Mouse (Mus musculus) intestine, embryonic 16.5 days (tissue): Measurements from ENCODE around the gene Mpzl1. TPM values are rescaled to one million over a fixed set of nuclear protein-coding genes. Genes with fewer than 3 reads are reported as not detected.
A peak's percentile ranks its signal among the peaks of the same experiment; 100 is the strongest.

Experiments
- ATAC-seq: fragments of 200-750 bp; cut with Nextera tagmentation; 2 replicates; pipeline ENCODE4 v1.8.0; 2017; ENCODE audit warnings: moderate TSS enrichment, moderate library complexity
- H3K27ac ChIP-seq: fragments of 300-500 bp; sonication (generic); 2 replicates; pipeline ENCODE4 v1.5.1; 2014; ENCODE audit warnings: mild to moderate bottlenecking, low read length
- H3K27me3 ChIP-seq: fragments of 300-500 bp; sonication (generic); replicated peaks from 2 replicates; pipeline ENCODE4 v1.6.1; 2014; ENCODE audit warnings: low read length, control low read depth, mixed read lengths; ENCODE audit not compliant: control insufficient read depth, insufficient read depth
- H3K36me3 ChIP-seq: fragments of 300-500 bp; sonication (generic); 2 replicates; pipeline ENCODE4 v1.6.1; 2014; ENCODE audit warnings: low read length, control low read depth; ENCODE audit not compliant: control insufficient read depth, insufficient read depth
- H3K4me1 ChIP-seq: fragments of 300-500 bp; sonication (generic); 2 replicates; pipeline ENCODE4 v1.6.1; 2014; ENCODE audit warnings: low read length, control low read depth, mixed read lengths; ENCODE audit not compliant: control insufficient read depth, insufficient read depth
- H3K4me2 ChIP-seq: fragments of 300-500 bp; sonication (generic); 2 replicates; pipeline ENCODE4 v1.6.1; 2014; ENCODE audit warnings: low read depth, low read length, control low read depth
- H3K4me3 ChIP-seq: fragments of 300-500 bp; sonication (generic); 2 replicates; pipeline ENCODE4 v1.5.1; 2014; ENCODE audit warnings: mild to moderate bottlenecking, low read length
- H3K9ac ChIP-seq: fragments of 300-500 bp; sonication (generic); 2 replicates; pipeline ENCODE4 v1.6.1; 2014; ENCODE audit warnings: low read depth, low read length
- H3K9me3 ChIP-seq: fragments of 300-500 bp; sonication (generic); 2 replicates; pipeline ENCODE4 v1.6.1; 2016; ENCODE audit warnings: low read length, control low read depth; ENCODE audit not compliant: control insufficient read depth
- WGBS: fragments of 180-500 bp; shearing (Covaris S2); extraction: QIAGEN DNeasy Blood & Tissue Kit; methylation state at CpG from one replicate; pipeline ENCODE4 v1.1.7; 2014; 5-methylcytosine and 5-hydroxymethylcytosine counted together
- polyA plus RNA-seq: library from polyadenylated mRNA; unstranded; fragments of >200 nt; fragmentation: Nextera tagmentation; extraction: Ambion mirVana; gene quantifications from 2 replicates; pipeline ENCODE4 v1.2.1, GENCODE M21; 2015

The Mpzl1 gene
- polyA plus RNA-seq, 1 experiment from 2014 or later, result 110 TPM

DNA sequence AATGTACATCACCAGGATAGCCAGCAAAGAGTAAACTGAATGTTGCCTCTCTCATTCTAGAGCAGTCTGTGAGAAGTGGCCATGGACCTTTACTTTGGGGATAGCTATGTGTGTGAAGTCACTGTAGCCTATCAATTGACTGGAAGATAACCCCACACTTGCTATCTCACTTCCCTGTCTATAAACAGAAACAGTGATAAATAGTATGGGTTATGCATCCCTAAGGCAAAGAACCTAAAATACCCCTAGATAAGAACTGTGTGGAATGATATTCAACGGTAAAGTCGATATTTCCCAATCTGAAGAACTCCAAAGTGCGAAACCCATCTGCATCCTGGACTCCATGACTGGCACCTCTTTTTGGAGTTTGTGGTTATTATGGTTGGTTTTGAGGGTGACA, 53.1 kb downstream of the Mpzl1 start:
- H3K27ac ChIP-seq, result no peak overlapping the region
- H3K9me3 ChIP-seq, result no peaks in the 10 kb centered on the region
- no peaks in the 10 kb centered on the region for H3K36me3 ChIP-seq
- WGBS, result 91% methylated on average over 3 of the region's 3 CpGs
- no peak overlapping the region for H3K9ac ChIP-seq
- ATAC-seq, result no peak
- no peaks in the 10 kb centered on the region for H3K27me3 ChIP-seq
- H3K4me2 ChIP-seq, result no peak overlapping the region
- H3K4me1 ChIP-seq, result peaks cover 5% of the 10 kb centered on the region; the same call in 1 of the 2 replicates
- no peak overlapping the region for H3K4me3 ChIP-seq

DNA sequence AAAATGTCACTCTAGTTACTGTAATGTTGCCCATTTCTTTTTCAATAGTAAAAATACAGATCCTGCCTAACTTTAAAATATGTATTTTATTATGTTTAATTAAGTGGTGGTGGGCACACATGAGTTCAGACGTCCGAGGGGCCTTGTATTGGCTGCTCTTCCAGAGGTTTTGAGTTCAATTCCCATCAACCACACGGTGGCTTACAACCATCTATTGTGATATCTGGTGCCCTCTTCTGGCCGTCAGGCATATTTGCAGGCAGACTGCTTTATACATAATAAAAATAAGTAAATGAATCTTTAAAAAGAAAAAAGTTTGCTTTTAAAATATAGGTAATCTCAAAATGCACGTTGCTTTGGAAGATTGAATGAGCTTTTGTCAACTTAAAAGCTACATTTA, 55.0 kb downstream of the Mpzl1 start:
- no peak overlapping the region for H3K4me2 ChIP-seq
- no peaks in the 10 kb centered on the region for H3K36me3 ChIP-seq
- H3K9me3 ChIP-seq, result no peaks in the 10 kb centered on the region
- H3K4me1 ChIP-seq, result peaks cover 3% of the 10 kb centered on the region; the same call in 1 of the 2 replicates
- H3K4me3 ChIP-seq, result no peak overlapping the region
- no peak overlapping the region for H3K9ac ChIP-seq
- WGBS, result 58% methylated on average over 5 of the region's 5 CpGs
- H3K27ac ChIP-seq, result no peak overlapping the region
- H3K27me3 ChIP-seq, result no peaks in the 10 kb centered on the region
- ATAC-seq, result no peak

DNA sequence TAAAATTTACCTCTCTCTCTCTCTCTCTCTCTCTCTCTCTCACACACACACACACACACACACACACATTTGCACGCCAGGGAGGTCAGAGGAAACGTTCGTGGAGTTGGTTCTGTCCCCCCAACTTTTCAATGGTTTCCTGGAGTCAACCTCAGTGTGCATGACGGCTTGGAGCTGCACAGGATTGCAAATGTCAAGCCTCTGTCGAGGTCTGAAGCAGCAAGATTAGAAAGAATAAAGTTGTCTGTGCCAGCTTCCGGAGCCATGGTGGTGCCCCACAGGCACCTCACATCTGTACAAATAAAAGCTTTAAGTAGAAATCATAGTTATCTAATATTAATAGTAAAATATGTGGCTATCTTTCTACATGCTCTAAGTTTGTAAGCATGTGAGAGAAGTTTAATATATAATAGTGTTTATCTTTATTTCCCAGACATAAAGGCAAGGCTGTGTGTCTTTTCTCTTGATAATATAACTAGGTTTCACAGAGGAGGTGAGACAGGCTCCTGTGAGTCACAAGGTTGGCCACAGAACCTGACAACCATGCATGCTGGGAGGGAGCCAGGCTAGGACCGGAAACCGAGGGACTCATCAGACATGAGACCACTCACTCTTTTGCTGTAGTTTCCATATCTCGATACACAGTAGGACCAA, 57.8 kb downstream of the Mpzl1 start:
- no peak overlapping the region for H3K4me2 ChIP-seq
- H3K9me3 ChIP-seq, result no peaks in the 10 kb centered on the region
- ATAC-seq, result no peak
- 70% methylated on average over 9 of the region's 9 CpGs for WGBS
- H3K4me1 ChIP-seq, result peaks cover 3% of the 10 kb centered on the region; the same call in 1 of the 2 replicates
- no peak overlapping the region for H3K4me3 ChIP-seq
- H3K27ac ChIP-seq, result no peak overlapping the region
- no peak overlapping the region for H3K9ac ChIP-seq
- H3K36me3 ChIP-seq, result no peaks in the 10 kb centered on the region
- no peaks in the 10 kb centered on the region for H3K27me3 ChIP-seq

DNA sequence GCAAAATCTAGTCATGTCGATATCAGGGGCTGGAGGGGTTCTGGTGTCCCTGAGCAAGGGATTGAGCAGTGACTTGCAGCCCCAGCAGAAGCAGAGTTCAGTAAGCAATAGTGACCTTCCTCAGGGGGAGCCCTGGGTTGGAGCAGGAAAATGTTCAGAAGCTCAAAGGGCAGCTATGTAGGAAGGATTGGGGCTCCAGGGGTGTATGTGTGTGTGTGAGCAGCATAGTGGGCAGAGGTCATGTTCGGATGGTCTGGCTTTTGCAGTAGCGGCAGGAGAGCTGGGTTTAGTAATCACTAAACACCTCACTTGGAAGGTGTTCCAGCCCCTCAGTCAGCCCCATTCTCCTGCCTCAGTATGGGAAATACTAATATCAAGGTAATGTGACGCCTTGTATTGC, 58.3 kb downstream of the Mpzl1 start:
- H3K4me1 ChIP-seq, result peaks cover 3% of the 10 kb centered on the region; the same call in 1 of the 2 replicates
- no peaks in the 10 kb centered on the region for H3K36me3 ChIP-seq
- no peak overlapping the region for H3K4me2 ChIP-seq
- no peaks in the 10 kb centered on the region for H3K9me3 ChIP-seq
- peak; percentile 86 for ATAC-seq
- H3K4me3 ChIP-seq, result no peak overlapping the region
- H3K9ac ChIP-seq, result no peak overlapping the region
- H3K27me3 ChIP-seq, result no peaks in the 10 kb centered on the region
- WGBS, result 70% methylated on average over 4 of the region's 4 CpGs
- no peak overlapping the region for H3K27ac ChIP-seq

DNA sequence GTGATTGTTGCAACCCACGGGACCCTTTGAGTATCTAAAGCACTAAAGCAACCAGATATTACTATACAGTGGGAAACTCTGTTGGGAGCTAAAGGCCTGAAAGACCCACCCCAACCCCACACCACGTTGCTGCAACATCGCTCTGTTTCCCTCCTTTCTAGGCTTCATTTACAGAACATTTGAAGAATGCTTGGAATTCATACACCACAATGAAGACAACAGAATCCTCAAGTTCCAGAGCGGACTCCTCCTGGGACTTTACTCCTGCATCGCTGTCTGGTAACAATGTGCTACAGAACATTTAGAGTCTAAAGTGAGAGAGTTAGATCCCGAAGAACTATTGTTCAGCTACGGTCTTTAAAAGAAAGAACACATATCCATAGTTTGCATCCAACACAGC, 66.9 kb downstream of the Mpzl1 start:
- Histone ChIP-seq H3K27me3 (no peaks in the 10 kb centered on the region), H3K4me2 (no peak overlapping the region), H3K9ac (no peak overlapping the region), H3K27ac (no peak overlapping the region), H3K4me3 (no peak overlapping the region), H3K36me3 (no peaks in the 10 kb centered on the region), H3K9me3 (no peaks in the 10 kb centered on the region), H3K4me1 (no peaks in the 10 kb centered on the region)
- ATAC-seq, result no peak
- 77% methylated on average over 7 of the region's 7 CpGs for WGBS

DNA sequence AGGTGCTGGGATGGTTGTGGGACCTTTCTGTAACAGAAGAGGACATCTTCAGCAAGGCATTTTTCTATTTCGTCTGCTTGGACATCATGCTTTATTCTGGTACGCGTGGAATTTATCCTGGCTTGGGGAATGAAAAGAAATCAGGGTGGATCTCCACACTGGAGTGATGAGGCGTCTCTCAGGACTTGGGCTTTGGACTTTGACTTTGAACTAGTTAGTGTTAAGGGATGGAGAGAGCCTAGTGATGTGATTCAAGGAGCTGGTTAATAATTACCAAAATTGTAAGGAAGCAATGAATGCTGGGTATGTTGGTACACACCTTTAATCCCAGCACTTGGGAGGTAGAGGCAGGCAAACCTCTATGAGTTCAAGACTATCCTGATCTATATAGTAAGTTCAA, 69.1 kb downstream of the Mpzl1 start:
- WGBS, result 84% methylated on average over 4 of the region's 4 CpGs
- peak; percentile 50; the same call in 1 of the 2 replicates for ATAC-seq
- H3K27me3 ChIP-seq, result no peaks in the 10 kb centered on the region
- no peak overlapping the region for H3K9ac ChIP-seq
- no peaks in the 10 kb centered on the region for H3K36me3 ChIP-seq
- no peaks in the 10 kb centered on the region for H3K9me3 ChIP-seq
- H3K4me3 ChIP-seq, result no peak overlapping the region
- no peak overlapping the region for H3K4me2 ChIP-seq
- H3K4me1 ChIP-seq, result no peaks in the 10 kb centered on the region
- no peak overlapping the region for H3K27ac ChIP-seq

DNA sequence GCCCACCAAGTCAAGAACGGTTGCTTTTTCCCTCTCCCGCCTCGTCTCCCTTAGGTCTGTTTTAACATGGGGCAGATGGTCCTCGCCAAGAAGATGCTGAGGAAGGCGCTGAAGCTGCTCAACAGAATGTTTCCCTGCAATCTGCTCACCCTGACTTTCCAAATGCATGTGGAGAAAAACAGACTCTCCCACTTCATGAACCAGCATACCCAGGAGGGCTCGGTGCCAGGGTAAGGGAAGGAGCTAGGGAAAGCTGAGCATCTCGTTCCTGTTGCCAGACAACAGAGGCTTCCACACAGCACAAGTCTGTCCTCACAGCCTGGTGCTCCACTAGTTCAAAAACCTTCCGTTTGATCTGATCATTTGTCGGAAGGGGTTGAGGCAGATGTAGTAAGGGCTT, 75.3 kb downstream of the Mpzl1 start:
- 84% methylated on average over 9 of the region's 9 CpGs for WGBS
- no peak overlapping the region for H3K4me2 ChIP-seq
- H3K9ac ChIP-seq, result no peak overlapping the region
- no peak overlapping the region for H3K27ac ChIP-seq
- no peaks in the 10 kb centered on the region for H3K9me3 ChIP-seq
- H3K27me3 ChIP-seq, result no peaks in the 10 kb centered on the region
- no peak for ATAC-seq
- H3K4me1 ChIP-seq, result no peaks in the 10 kb centered on the region
- no peak overlapping the region for H3K4me3 ChIP-seq
- H3K36me3 ChIP-seq, result no peaks in the 10 kb centered on the region

DNA sequence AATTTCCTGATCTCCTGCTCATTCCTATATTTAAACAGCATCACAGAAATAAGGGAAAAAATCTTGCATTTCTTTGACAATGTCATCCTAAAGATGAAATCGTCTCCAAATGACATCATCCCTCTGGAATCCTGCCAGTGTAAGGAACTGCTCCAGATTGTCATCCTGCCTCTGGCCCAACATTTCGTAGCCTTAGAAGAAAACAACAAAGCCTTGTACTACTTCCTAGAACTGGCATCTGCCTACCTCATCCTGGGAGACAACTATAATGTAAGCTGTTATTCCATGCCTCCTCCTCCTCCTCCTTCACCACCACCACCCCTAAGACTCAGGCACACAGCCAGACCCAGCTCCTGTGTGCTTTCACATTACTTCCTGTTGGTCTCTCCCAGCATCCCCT, 77.6 kb downstream of the Mpzl1 start:
- ATAC-seq, result no peak
- WGBS, result 36% methylated on average over 2 of the region's 2 CpGs

More for the DNA sequence above, 77.6 kb downstream of the Mpzl1 start:
- H3K4me1 ChIP-seq, result no peaks in the 10 kb centered on the region
- peaks cover 7% of the 10 kb centered on the region; the same call in 1 of the 2 replicates for H3K9me3 ChIP-seq
- H3K27ac ChIP-seq, result no peak overlapping the region
- no peaks in the 10 kb centered on the region for H3K27me3 ChIP-seq
- no peaks in the 10 kb centered on the region for H3K36me3 ChIP-seq
- no peak overlapping the region for H3K4me2 ChIP-seq
- H3K9ac ChIP-seq, result no peak overlapping the region
- H3K4me3 ChIP-seq, result no peak overlapping the region
